Mouse (Mus musculus): Measurements from ENCODE around the gene Gm20517. TPM values are rescaled to one million over a fixed set of nuclear protein-coding genes. Genes with fewer than 3 reads are reported as not detected.
"Not testable (repeated sequence)": the region's sequence is repeated elsewhere in the genome, so short reads cannot be mapped to it uniquely, and the experiment has no call there.

Gm20517 gene
- total RNA-seq, 1 experiment from 2014 or later, result 0.69 TPM

GRCm38 (mm10) chr17:47624572-47624971, 13.2 kb downstream of the Gm20517 start:
- ATAC-seq (replicated peaks; ENCODE audit: low read depth, poor library complexity, severe bottlenecking), result not testable (repeated sequence)

GRCm38 (mm10) chr17:47625088-47625487, 13.7 kb downstream of the Gm20517 start:
- ATAC-seq (replicated peaks; ENCODE audit: low read depth, poor library complexity, severe bottlenecking), result no peak

GRCm38 (mm10) chr17:47626031-47626430, 14.6 kb downstream of the Gm20517 start:
- no peak for ATAC-seq (replicated peaks; ENCODE audit: low read depth, poor library complexity, severe bottlenecking)

- no peak for ATAC-seq (replicated peaks; ENCODE audit: low read depth, poor library complexity, severe bottlenecking)
Measured at GRCm38 (mm10) chr17:47627791-47628190, 16.4 kb downstream of the Gm20517 start.

- ATAC-seq (replicated peaks; ENCODE audit: low read depth, poor library complexity, severe bottlenecking), result peak; percentile 86
Measured at GRCm38 (mm10) chr17:47628851-47629676, 17.7 kb downstream of the Gm20517 start.

GRCm38 (mm10) chr17:47629717-47630677, 18.6 kb downstream of the Gm20517 start:
- peak; percentile 41 for ATAC-seq (replicated peaks; ENCODE audit: low read depth, poor library complexity, severe bottlenecking)

- ATAC-seq (replicated peaks; ENCODE audit: low read depth, poor library complexity, severe bottlenecking), result no peak
Measured at GRCm38 (mm10) chr17:47630678-47631065, 19.3 kb downstream of the Gm20517 start, which contains the start of gene Usp49. Gene Usp49, plus strand, starts transcription at chr17:47630690.

GRCm38 (mm10) chr17:47632181-47632840, 20.9 kb downstream of the Gm20517 start:
- ATAC-seq (replicated peaks; ENCODE audit: low read depth, poor library complexity, severe bottlenecking), result no peak

- ATAC-seq (replicated peaks; ENCODE audit: low read depth, poor library complexity, severe bottlenecking), result no peak
Measured at GRCm38 (mm10) chr17:47633999-47634770, 22.8 kb downstream of the Gm20517 start.

GRCm38 (mm10) chr17:47642992-47643391, 31.6 kb downstream of the Gm20517 start:
- no peak for ATAC-seq (replicated peaks; ENCODE audit: low read depth, poor library complexity, severe bottlenecking)

GRCm38 (mm10) chr17:47646683-47647082, 35.3 kb downstream of the Gm20517 start:
- peak; percentile 93 for ATAC-seq (replicated peaks; ENCODE audit: low read depth, poor library complexity, severe bottlenecking)

- no peak for ATAC-seq (replicated peaks; ENCODE audit: low read depth, poor library complexity, severe bottlenecking)
Measured at GRCm38 (mm10) chr17:47648966-47649365, 37.6 kb downstream of the Gm20517 start.

- ATAC-seq (replicated peaks; ENCODE audit: low read depth, poor library complexity, severe bottlenecking), result no peak
Measured at GRCm38 (mm10) chr17:47651953-47652352, 40.6 kb downstream of the Gm20517 start.

GRCm38 (mm10) chr17:47654346-47654745, 43.0 kb downstream of the Gm20517 start:
- not testable (repeated sequence) for ATAC-seq (replicated peaks; ENCODE audit: low read depth, poor library complexity, severe bottlenecking)

- ATAC-seq (replicated peaks; ENCODE audit: low read depth, poor library complexity, severe bottlenecking), result no peak
Measured at GRCm38 (mm10) chr17:47655697-47656096, 44.3 kb downstream of the Gm20517 start.

GRCm38 (mm10) chr17:47657901-47658300, 46.5 kb downstream of the Gm20517 start:
- ATAC-seq (replicated peaks; ENCODE audit: low read depth, poor library complexity, severe bottlenecking), result no peak

GRCm38 (mm10) chr17:47658741-47659243, 47.4 kb downstream of the Gm20517 start:
- ATAC-seq (replicated peaks; ENCODE audit: low read depth, poor library complexity, severe bottlenecking), result no peak

- ATAC-seq (replicated peaks; ENCODE audit: low read depth, poor library complexity, severe bottlenecking), result no peak
Measured at GRCm38 (mm10) chr17:47663009-47663713, 51.8 kb downstream of the Gm20517 start.

- no peak for ATAC-seq (replicated peaks; ENCODE audit: low read depth, poor library complexity, severe bottlenecking)
Measured at GRCm38 (mm10) chr17:47664474-47664873, 53.1 kb downstream of the Gm20517 start.
